Mouse (Mus musculus) spleen, adult 12 weeks (tissue): ENCODE results near the gene Gpr89.

Experiments
- DNase-seq: peaks from one replicate; pipeline ENCODE4 v3.0.0; 2022; ENCODE audit warnings: low spot score

Gene Gpr89

DNA sequence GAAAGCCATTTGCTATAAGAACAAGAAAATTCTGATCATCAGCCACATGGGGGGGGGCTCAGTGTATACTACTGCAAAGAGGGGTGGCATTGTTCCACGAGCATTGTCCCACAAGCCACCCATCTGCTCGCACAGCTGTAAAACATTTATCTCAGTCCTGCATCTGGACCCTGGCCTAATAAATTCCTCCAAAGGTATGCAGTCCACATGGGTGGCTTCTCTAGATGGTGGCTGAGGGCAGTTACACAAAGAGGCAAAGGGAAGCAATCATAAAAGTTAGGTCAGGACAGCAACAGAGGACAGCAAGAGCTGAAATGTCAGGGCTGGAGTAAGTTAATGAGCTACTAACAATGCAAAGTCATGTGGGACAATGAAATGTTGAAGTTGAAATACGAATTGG, 81.4 kb downstream of the Gpr89 start:
- no peak for DNase-seq

DNA sequence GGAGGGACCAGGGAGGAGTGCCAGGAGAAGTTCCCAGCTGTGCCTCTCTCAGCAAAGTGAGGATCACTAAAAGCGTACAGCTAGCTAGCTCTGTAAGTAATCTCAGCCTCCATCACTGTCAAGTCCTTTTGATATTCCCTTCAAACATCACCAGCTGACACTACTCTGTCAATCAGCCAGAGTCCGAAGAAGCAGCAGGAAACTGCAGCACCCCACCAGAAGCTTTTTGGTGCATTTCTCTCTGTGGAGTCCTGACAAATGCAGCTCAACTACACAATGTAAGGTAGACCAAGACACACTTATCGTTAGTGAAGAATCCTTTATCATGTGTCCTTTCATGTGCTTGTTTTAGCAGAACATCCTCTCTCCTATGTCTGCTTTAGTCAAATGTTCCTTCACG, 83.6 kb downstream of the Gpr89 start:
- no peak for DNase-seq

DNA sequence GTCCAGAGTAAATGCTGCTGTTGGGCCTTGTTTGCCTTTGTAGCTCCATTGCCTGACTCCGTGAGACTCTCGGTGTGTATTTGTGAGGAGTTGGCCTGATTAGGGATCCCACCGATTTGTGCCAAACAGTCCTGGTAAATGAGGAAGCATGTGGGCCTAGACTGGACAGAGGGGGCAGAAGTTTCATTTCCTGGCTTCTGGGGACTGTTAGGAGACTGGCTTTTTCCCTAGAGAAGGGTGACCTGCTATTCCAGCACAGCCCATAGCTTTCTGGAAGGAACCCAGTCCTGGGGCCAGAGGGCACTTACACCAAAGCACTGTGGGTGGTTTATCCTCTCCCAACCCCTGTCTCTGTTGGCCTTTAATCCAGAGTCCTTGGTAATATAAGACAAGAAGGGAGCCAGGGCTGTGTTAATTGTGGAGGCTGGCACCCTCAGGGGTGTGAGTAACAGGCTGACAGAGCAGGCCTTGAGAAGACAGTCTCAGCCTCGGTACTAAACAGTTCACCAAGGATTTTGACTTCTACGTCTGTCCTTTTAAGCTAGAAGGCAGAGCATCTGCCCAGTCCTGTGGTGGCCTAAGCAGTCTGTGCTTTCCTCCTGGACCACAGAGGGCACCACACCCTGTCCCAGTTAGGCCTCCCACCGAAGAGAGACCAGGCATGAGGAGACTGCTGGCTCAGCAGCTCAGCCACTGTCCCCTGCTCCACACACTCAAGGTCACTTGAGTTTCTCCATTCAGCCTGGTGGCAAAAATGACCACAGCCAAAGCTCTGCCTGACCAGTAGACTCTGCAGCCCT, 84.8 kb downstream of the Gpr89 start:
- no peak for DNase-seq
